ENCODE assay signal across 13 mouse cellular contexts in genomic region chr8:116837991-116838390, GRCm38 (mm10).
"Had no signal": no experiment of that assay in that cellular context is flagged by ENCODE, and none has a peak within 500 bp of the region (broad histone marks: within the 10 kb centered on the region; RNA-seq: fewer than 3 reads in every experiment).

No protein-coding gene starts in this region.

- H3K4me2 ChIP-seq: kidney, embryonic 15.5 days; liver, embryonic 13.5 days; midbrain, embryonic 12.5 days had no signal

- H3K36me3 ChIP-seq: kidney, embryonic 15.5 days; liver, embryonic 13.5 days; midbrain, embryonic 12.5 days had no signal

- H3K9ac ChIP-seq: kidney, embryonic 15.5 days; liver, embryonic 13.5 days; midbrain, embryonic 12.5 days had no signal

- H3K27me3 ChIP-seq: liver, embryonic 13.5 days had no signal

- H3K9me3 ChIP-seq: kidney, embryonic 15.5 days; liver, embryonic 13.5 days; midbrain, embryonic 12.5 days had no signal

- H3K4me1 ChIP-seq: kidney, embryonic 15.5 days; liver, embryonic 13.5 days; midbrain, embryonic 12.5 days had no signal

- H3K27ac ChIP-seq: kidney, embryonic 15.5 days; left cerebral cortex, adult 2 months; liver, embryonic 13.5 days; midbrain, embryonic 12.5 days had no signal

- H3K4me3 ChIP-seq: kidney, embryonic 15.5 days; left cerebral cortex, adult 2 months; liver, embryonic 13.5 days; midbrain, embryonic 12.5 days had no signal

- DNase-seq: kidney, adult 8-10 months; kidney, postnatal 10 days; kidney, postnatal 36 days; layer of hippocampus, postnatal 36 days; liver, embryonic 13.5 days; lung, adult 2 months; lung, postnatal 14 days; lung, postnatal 4 days; thymus, adult 18-20 months; thymus, postnatal 36 days had no signal
